Mouse (Mus musculus) brain, embryonic 14.5 days (tissue): ENCODE results near the gene C1qtnf5.

Experiments used
- CTCF ChIP-seq: fragments of 200-500 bp; IDR thresholded peaks from 2 replicates; pipeline ENCODE4 v1.5.1; 2012; ENCODE audit warnings: inconsistent platforms, mild to moderate bottlenecking, moderate library complexity, borderline replicate concordance; ENCODE audit not compliant: insufficient read depth, insufficient read length; ENCODE audit errors: extremely low read depth
- POLR2A ChIP-seq: fragments of 200-500 bp; IDR thresholded peaks from 2 replicates; pipeline ENCODE4 v1.6.1; 2012; ENCODE audit warnings: mild to moderate bottlenecking, inconsistent platforms, borderline replicate concordance; ENCODE audit not compliant: poor library complexity, insufficient read depth, insufficient read length, severe bottlenecking; ENCODE audit errors: extremely low read depth

- no peak for TF ChIP-seq POLR2A
- TF ChIP-seq CTCF, result no peak
Measured at GRCm38 (mm10) chr9:44058606-44059005, 48.4 kb upstream of the C1qtnf5 start.
